8 mouse cellular contexts compared by ENCODE assay signal in genomic region chr2:7080794-7081783, GRCm38 (mm10).
DNase-seq lines count a peak whose midpoint lies in the region; ATAC-seq and TF ChIP-seq lines count a peak whose summit lies in the region.

No protein-coding gene starts in this region.

- 6% methylated on average over 28 of the region's 28 CpGs for WGBS in forebrain, postnatal 0 days
- 7% methylated on average over 28 of the region's 28 CpGs for WGBS in hindbrain, embryonic 13.5 days
- WGBS in lung, adult 2 months = 27% methylated on average over 28 of the region's 28 CpGs

- peak overlapping the region; percentile 61 for H3K9ac ChIP-seq in forebrain, postnatal 0 days
- peak overlapping the region; percentile 68 for H3K9ac ChIP-seq in hindbrain, embryonic 13.5 days

- DNase-seq in frontal cortex, postnatal 14 days (ENCODE audit: low spot score in 2 of 2) = no peak
- DNase-seq in cerebellum, adult 18-20 months = peak; percentile 22 to 58
- DNase-seq in forebrain, postnatal 0 days = peak; percentile 69
- peak; percentile 58 for DNase-seq in lung, adult 2 months
- peak; percentile 54 for DNase-seq in retina, embryonic 14.5 days (ENCODE audit: low spot score)
- DNase-seq in spleen, postnatal 14 days (ENCODE audit: low spot score in 2 of 2) = no peak

- peaks cover 10% of the 10 kb centered on the region; the same call in 1 of the 2 replicates for H3K36me3 ChIP-seq in forebrain, postnatal 0 days (ENCODE audit: insufficient read depth)
- peaks cover 5% of the 10 kb centered on the region for H3K36me3 ChIP-seq in hindbrain, embryonic 13.5 days

- H3K4me1 ChIP-seq in forebrain, postnatal 0 days (ENCODE audit: insufficient read depth) = peaks cover 21% of the 10 kb centered on the region
- H3K4me1 ChIP-seq in hindbrain, embryonic 13.5 days (replicated peaks) = peaks cover 19% of the 10 kb centered on the region
- H3K4me1 ChIP-seq in lung, adult 2 months (ENCODE audit: control insufficient read depth, insufficient read depth, low read length) = peaks cover 3% of the 10 kb centered on the region; the same call in 1 of the 2 replicates

- peak; percentile 61; the same call in 1 of the 2 replicates for TF ChIP-seq POLR2A in lung, adult 2 months (IDR thresholded peaks at IDR 0.05; ENCODE audit: borderline replicate concordance, extremely low read depth, low read depth, low read length)

- ATAC-seq in frontal cortex, adult (ENCODE audit: low TSS enrichment) = peak; percentile 32
- peak; percentile 68 for ATAC-seq in forebrain, postnatal 0 days
- ATAC-seq in hindbrain, embryonic 13.5 days (ENCODE audit: low FRiP score) = peak; percentile 58

- no peaks in the 10 kb centered on the region for H3K27me3 ChIP-seq in forebrain, postnatal 0 days (ENCODE audit: insufficient read depth, low read length)
- no peaks in the 10 kb centered on the region for H3K27me3 ChIP-seq in hindbrain, embryonic 13.5 days

- no peak for TF ChIP-seq CTCF in forebrain, postnatal 0 days (IDR thresholded peaks at IDR 0.05; ENCODE audit: low read depth)
- no peak for TF ChIP-seq CTCF in lung, adult 2 months (IDR thresholded peaks at IDR 0.05; ENCODE audit: insufficient read depth, low read length)

- H3K4me3 ChIP-seq in forebrain, postnatal 0 days (ENCODE audit: low read depth, low read length) = peak overlapping the region; percentile 24
- H3K4me3 ChIP-seq in hindbrain, embryonic 13.5 days = peak overlapping the region; percentile 29
- peak overlapping the region; percentile 65 for H3K4me3 ChIP-seq in lung, adult 2 months (replicated peaks; ENCODE audit: extremely low read depth, low read depth, low read length)

- H3K27ac ChIP-seq in forebrain, postnatal 0 days (ENCODE audit: low read depth, low read length) = peak overlapping the region; percentile 92
- H3K27ac ChIP-seq in hindbrain, embryonic 13.5 days = peak overlapping the region; percentile 52; the same call in 1 of the 2 replicates

- H3K9me3 ChIP-seq in forebrain, postnatal 0 days (ENCODE audit: low read length) = peaks cover 13% of the 10 kb centered on the region
- peaks cover 12% of the 10 kb centered on the region for H3K9me3 ChIP-seq in hindbrain, embryonic 13.5 days

- peak overlapping the region; percentile 54 for H3K4me2 ChIP-seq in forebrain, postnatal 0 days (ENCODE audit: low read depth)
- H3K4me2 ChIP-seq in hindbrain, embryonic 13.5 days = peak overlapping the region; percentile 53

Comparison
In these comparisons a context has a peak if more than half of its experiments do, and no peak if none do; other contexts are left out.
1. DNase-seq: peak in cerebellum, adult 18-20 months (2 of 2), forebrain, postnatal 0 days (single experiment), lung, adult 2 months (single experiment) and retina, embryonic 14.5 days (single experiment); none in frontal cortex, postnatal 14 days (0 of 2) and spleen, postnatal 14 days (0 of 2).
2. Peak in every context shown above with its lines, with median percentiles within 50 percentile points of each other: ATAC-seq and H3K4me3 ChIP-seq.